Comparison of ENCODE assay signal across 9 mouse cellular contexts in genomic region chr6:34710848-34711247, GRCm38 (mm10).
DNase-seq lines count a peak whose midpoint lies in the region; ATAC-seq and TF ChIP-seq lines count a peak whose summit lies in the region.
"Had no signal": no experiment of that assay in that cellular context is flagged by ENCODE, and none has a peak within 500 bp of the region (broad histone marks: within the 10 kb centered on the region; RNA-seq: fewer than 3 reads in every experiment).

No protein-coding gene starts in this region.

- ATAC-seq in cerebellum, adult (ENCODE audit: insufficient number of reproducible peaks, low FRiP score, low TSS enrichment), result peak; percentile 18; the same call in 1 of the 2 replicates
- ATAC-seq in forebrain, embryonic 12.5 days (ENCODE audit: low FRiP score), result no peak
- no peak for ATAC-seq in liver, embryonic 12.5 days

- peaks cover 78% of the 10 kb centered on the region for H3K79me2 ChIP-seq in C2C12 (ENCODE audit: control insufficient read depth, insufficient read depth)

- H3K79me3 ChIP-seq in C2C12 (ENCODE audit: low read depth), result peaks cover 65% of the 10 kb centered on the region

- H3K27me3 ChIP-seq in C2C12 (ENCODE audit: control insufficient read depth, insufficient read depth, insufficient read length), result no peaks in the 10 kb centered on the region
- no peaks in the 10 kb centered on the region for H3K27me3 ChIP-seq in forebrain, embryonic 12.5 days
- peaks cover 2% of the 10 kb centered on the region; the same call in 1 of the 2 replicates for H3K27me3 ChIP-seq in liver, embryonic 12.5 days (replicated peaks)

- peaks cover 41% of the 10 kb centered on the region for H3K4me1 ChIP-seq in forebrain, embryonic 12.5 days
- peaks cover 19% of the 10 kb centered on the region for H3K4me1 ChIP-seq in liver, embryonic 12.5 days

- 57% methylated on average over 5 of the region's 5 CpGs for WGBS in forebrain, embryonic 12.5 days
- WGBS in liver, embryonic 12.5 days (ENCODE audit: insufficient replicate concordance), result 69% methylated on average over 5 of the region's 5 CpGs

- H3K36me3 ChIP-seq in C2C12 (ENCODE audit: control insufficient read depth, insufficient read depth), result peaks cover 20% of the 10 kb centered on the region
- H3K36me3 ChIP-seq in forebrain, embryonic 12.5 days (replicated peaks), result no peaks in the 10 kb centered on the region
- H3K36me3 ChIP-seq in liver, embryonic 12.5 days, result no peaks in the 10 kb centered on the region

- no peak overlapping the region for H3K27ac ChIP-seq in forebrain, embryonic 12.5 days
- no peak overlapping the region for H3K27ac ChIP-seq in liver, embryonic 12.5 days

- H3K4me2 ChIP-seq in forebrain, embryonic 12.5 days, result peak overlapping the region; percentile 63
- peak overlapping the region; percentile 55 for H3K4me2 ChIP-seq in liver, embryonic 12.5 days

- peak overlapping the region; percentile 4 for H3ac ChIP-seq in C2C12 (ENCODE audit: control insufficient read depth, insufficient read length, low read depth)

- no peaks in the 10 kb centered on the region for H3K9me3 ChIP-seq in forebrain, embryonic 12.5 days
- no peaks in the 10 kb centered on the region for H3K9me3 ChIP-seq in liver, embryonic 12.5 days (replicated peaks)

- no peak for DNase-seq in cerebellum, postnatal 4 days (ENCODE audit: low spot score in 2 of 2)
- DNase-seq in layer of hippocampus, postnatal 36 days, result no peak
- no peak for DNase-seq in gastrocnemius, adult 8-10 months (ENCODE audit: low spot score in 2 of 2)
- no peak for DNase-seq in adrenal gland, postnatal 10 days
- DNase-seq: right cerebral cortex, postnatal 14 days had no signal

- H3K9ac ChIP-seq in forebrain, embryonic 12.5 days, result 0 out of 2 replicates have a peak overlapping the region, but pooled peaks have one; percentile 17
- no peak overlapping the region for H3K9ac ChIP-seq in liver, embryonic 12.5 days

- TF ChIP-seq CTCF in C2C12 (IDR thresholded peaks at IDR 0.05; ENCODE audit: control insufficient read depth, insufficient read depth, insufficient read length), result no peak

- H3K4me3 ChIP-seq in C2C12 (ENCODE audit: insufficient read depth, poor library complexity, severe bottlenecking), result peak overlapping the region; percentile 65
- peak overlapping the region; percentile 63 for H3K4me3 ChIP-seq in forebrain, embryonic 12.5 days (replicated peaks)
- peak overlapping the region; percentile 45; the same call in 1 of the 2 replicates for H3K4me3 ChIP-seq in liver, embryonic 12.5 days

TF ChIP-seq in C2C12, 6 proteins besides CTCF, POLR2A, EP300 and RAD21:
- no peak for TF ChIP-seq MAX (IDR thresholded peaks at IDR 0.05)
- TF ChIP-seq MYOG (IDR thresholded peaks at IDR 0.05; ENCODE audit: control insufficient read depth, extremely low read depth, insufficient read length), result no peak
- no peak for TF ChIP-seq FOSL1 (IDR thresholded peaks at IDR 0.05; ENCODE audit: insufficient read depth, low read length, poor library complexity, severe bottlenecking)
- no peak for TF ChIP-seq MYOD1 (IDR thresholded peaks at IDR 0.05; ENCODE audit: control insufficient read depth, insufficient read length, low read depth)
- TF ChIP-seq USF1 (IDR thresholded peaks at IDR 0.05; ENCODE audit: low read depth), result no peak
- TF ChIP-seq CEBPB (IDR thresholded peaks at IDR 0.05; ENCODE audit: low read depth), result no peak
